ENCODE assay signal across 22 mouse cellular contexts in genomic region chr2:125481531-125482317, GRCm38 (mm10). TPM values are rescaled to one million over a fixed set of nuclear protein-coding genes. Genes with fewer than 3 reads are reported as not detected.
DNase-seq lines count a peak whose midpoint lies in the region; ATAC-seq and TF ChIP-seq lines count a peak whose summit lies in the region.
"Had no signal": no experiment of that assay in that cellular context is flagged by ENCODE, and none has a peak within 500 bp of the region (broad histone marks: within the 10 kb centered on the region; RNA-seq: fewer than 3 reads in every experiment).

No protein-coding gene starts in this region.

- peak; percentile 73 for DNase-seq in heart, adult 11 months
- DNase-seq in heart, adult 18-20 months, result no peak
- DNase-seq in kidney, postnatal 10 days, result peak; percentile 5
- DNase-seq in kidney, adult 2 months, result no peak
- peak; percentile 30 for DNase-seq in lung, postnatal 0 days (ENCODE audit: low spot score)
- no peak for DNase-seq in lung, postnatal 14 days
- DNase-seq in stomach, postnatal 0 days (ENCODE audit: low spot score), result no peak
- DNase-seq: adrenal gland, postnatal 14 days; cerebellum, adult 18-20 months; cerebellum, adult 9-11 months; cerebellum, postnatal 36 days; gastrocnemius, postnatal 14 days; heart, postnatal 4 days had no signal

- no peaks in the 10 kb centered on the region for H3K9me3 ChIP-seq in lung, postnatal 0 days (ENCODE audit: low read length)
- H3K9me3 ChIP-seq in stomach, postnatal 0 days (ENCODE audit: control insufficient read depth, low read length), result no peaks in the 10 kb centered on the region
- H3K9me3 ChIP-seq: embryonic facial prominence, embryonic 10.5 days; forebrain, embryonic 15.5 days; heart, embryonic 13.5 days; hindbrain, embryonic 12.5 days; intestine, embryonic 15.5 days had no signal

- H3K36me3 ChIP-seq in kidney, adult 2 months (ENCODE audit: control insufficient read depth, insufficient read depth, low read length), result no peaks in the 10 kb centered on the region
- H3K36me3 ChIP-seq in lung, postnatal 0 days (ENCODE audit: insufficient read depth, low read length), result no peaks in the 10 kb centered on the region
- no peaks in the 10 kb centered on the region for H3K36me3 ChIP-seq in stomach, postnatal 0 days (ENCODE audit: control insufficient read depth, insufficient read depth, low read length)
- H3K36me3 ChIP-seq: embryonic facial prominence, embryonic 10.5 days; forebrain, embryonic 15.5 days; hindbrain, embryonic 12.5 days; intestine, embryonic 15.5 days had no signal

- ATAC-seq in lung, postnatal 0 days, result no peak
- ATAC-seq in stomach, postnatal 0 days (ENCODE audit: low FRiP score, low TSS enrichment), result no peak
- ATAC-seq in erythroblast, adult 5-6 weeks (replicated peaks; ENCODE audit: low FRiP score, poor library complexity, severe bottlenecking), result no peak
- ATAC-seq: activated CD4-positive, CD25-positive, alpha-beta regulatory T cell, adult 4 months; forebrain, embryonic 15.5 days; hindbrain, postnatal 0 days; intestine, embryonic 15.5 days; Patski had no signal

- TF ChIP-seq CTCF in kidney, adult 2 months (conservative IDR thresholded peaks at IDR 0.05; ENCODE audit: insufficient read depth, insufficient read length, low read depth, low read length), result no peak
- TF ChIP-seq CTCF in lung, postnatal 0 days (IDR thresholded peaks at IDR 0.05), result no peak
- TF ChIP-seq CTCF in stomach, postnatal 0 days (IDR thresholded peaks at IDR 0.05; ENCODE audit: low read depth), result no peak

- TF ChIP-seq EP300 in lung, postnatal 0 days (IDR thresholded peaks at IDR 0.05), result no peak
- TF ChIP-seq EP300 in stomach, postnatal 0 days (optimal IDR thresholded peaks at IDR 0.05), result no peak

- no peak overlapping the region for H3K4me3 ChIP-seq in kidney, adult 2 months (ENCODE audit: insufficient read depth, low read depth, low read length)
- no peak overlapping the region for H3K4me3 ChIP-seq in lung, postnatal 0 days (ENCODE audit: low read depth, low read length)
- no peak overlapping the region for H3K4me3 ChIP-seq in stomach, postnatal 0 days (ENCODE audit: low read depth, low read length)
- H3K4me3 ChIP-seq: embryonic facial prominence, embryonic 10.5 days; forebrain, embryonic 15.5 days; heart, embryonic 13.5 days; hindbrain, embryonic 12.5 days; intestine, embryonic 15.5 days had no signal

- no peaks in the 10 kb centered on the region; the same call in 1 of the 2 replicates for H3K4me1 ChIP-seq in kidney, adult 2 months (ENCODE audit: control insufficient read depth, insufficient read depth, low read length)
- peaks cover 3% of the 10 kb centered on the region; the same call in 1 of the 2 replicates for H3K4me1 ChIP-seq in lung, postnatal 0 days (ENCODE audit: insufficient read depth, low read depth, low read length)
- H3K4me1 ChIP-seq in stomach, postnatal 0 days (replicated peaks; ENCODE audit: control insufficient read depth, insufficient read depth), result no peaks in the 10 kb centered on the region
- H3K4me1 ChIP-seq: forebrain, embryonic 15.5 days; hindbrain, embryonic 12.5 days had no signal

- H3K4me2 ChIP-seq in lung, postnatal 0 days (replicated peaks; ENCODE audit: low read depth, low read length), result no peak overlapping the region
- H3K4me2 ChIP-seq in stomach, postnatal 0 days (replicated peaks; ENCODE audit: low read depth), result no peak overlapping the region
- H3K4me2 ChIP-seq: forebrain, embryonic 15.5 days; heart, embryonic 13.5 days; hindbrain, embryonic 12.5 days; intestine, embryonic 15.5 days had no signal

- 87% methylated on average over 9 of the region's 9 CpGs for WGBS in kidney, adult 2 months
- 82% methylated on average over 9 of the region's 9 CpGs for WGBS in lung, postnatal 0 days
- WGBS in stomach, postnatal 0 days, result 87% methylated on average over 9 of the region's 9 CpGs

- TF ChIP-seq POLR2A in kidney, adult 2 months (IDR thresholded peaks at IDR 0.05; ENCODE audit: low read depth, low read length), result no peak

- no peaks in the 10 kb centered on the region; the same call in 1 of the 2 replicates for H3K27me3 ChIP-seq in kidney, adult 2 months (replicated peaks; ENCODE audit: control insufficient read depth, insufficient read depth, low read length)
- H3K27me3 ChIP-seq in lung, postnatal 0 days (replicated peaks; ENCODE audit: insufficient read depth, low read length), result no peaks in the 10 kb centered on the region
- no peaks in the 10 kb centered on the region for H3K27me3 ChIP-seq in stomach, postnatal 0 days (ENCODE audit: control insufficient read depth, insufficient read depth, low read length)
- H3K27me3 ChIP-seq: forebrain, embryonic 15.5 days; heart, embryonic 13.5 days; hindbrain, embryonic 12.5 days; intestine, embryonic 15.5 days; Patski had no signal

- H3K9ac ChIP-seq in lung, postnatal 0 days (replicated peaks; ENCODE audit: low read depth), result no peak overlapping the region
- no peak overlapping the region for H3K9ac ChIP-seq in stomach, postnatal 0 days (ENCODE audit: low read length)
- H3K9ac ChIP-seq: forebrain, embryonic 15.5 days; heart, embryonic 13.5 days; hindbrain, embryonic 12.5 days; intestine, embryonic 15.5 days had no signal

- H3K27ac ChIP-seq in kidney, adult 2 months (ENCODE audit: insufficient read depth, low read depth, low read length), result no peak overlapping the region
- peak overlapping the region; percentile 7 for H3K27ac ChIP-seq in lung, postnatal 0 days (ENCODE audit: low read length)
- H3K27ac ChIP-seq in stomach, postnatal 0 days (replicated peaks), result no peak overlapping the region
- H3K27ac ChIP-seq: embryonic facial prominence, embryonic 10.5 days; forebrain, embryonic 15.5 days; heart, embryonic 13.5 days; hindbrain, embryonic 12.5 days; hindbrain, postnatal 0 days; intestine, embryonic 15.5 days had no signal

RNA-seq across cellular contexts. Expression of gene Gm9913, which starts 23.2 kb away (rescaled TPM):
- total RNA-seq in heart, adult 18-20 months (2021), result under 1 TPM; 0.30 to 0.41 TPM
- 0.05 and 0.06 TPM in 2 replicates for polyA plus RNA-seq in kidney, adult 2 months (2012; rRNA removed)
- 0.33 and 0.68 TPM in 2 replicates for polyA plus RNA-seq in lung, postnatal 0 days (2015; fragmentation: Nextera tagmentation; extraction: Ambion mirVana)
- polyA plus RNA-seq in stomach, postnatal 0 days (2015; fragmentation: Nextera tagmentation; extraction: Ambion mirVana), result 0.31 and 0.33 TPM in 2 replicates
- total RNA-seq in erythroblast, adult 5-6 weeks (2015; ENCODE audit: low replicate concordance), result not detected in 2 replicates
- not detected in 2 replicates for total RNA-seq in erythroblast, adult 5-6 weeks (2017; ENCODE audit: low replicate concordance)
- total RNA-seq: hindbrain, postnatal 0 days had no signal
- polyA plus RNA-seq: activated CD4-positive, CD25-positive, alpha-beta regulatory T cell, adult 4 months had no signal

RNA-seq across cellular contexts. Expression of gene Fbn1, which starts 26.1 kb away (rescaled TPM):
- 10 to 100 TPM; 28.6 to 33.5 TPM for total RNA-seq in heart, adult 18-20 months (2021)
- 6.5 and 6.7 TPM in 2 replicates for polyA plus RNA-seq in kidney, adult 2 months (2012; rRNA removed)
- 23.6 and 25.7 TPM in 2 replicates for polyA plus RNA-seq in lung, postnatal 0 days (2015; fragmentation: Nextera tagmentation; extraction: Ambion mirVana)
- polyA plus RNA-seq in stomach, postnatal 0 days (2015; fragmentation: Nextera tagmentation; extraction: Ambion mirVana), result 15.3 and 17.2 TPM in 2 replicates
- total RNA-seq in erythroblast, adult 5-6 weeks (2015; ENCODE audit: low replicate concordance), result 0.42 TPM in 1 of 2 replicates, not detected in the other
- total RNA-seq in erythroblast, adult 5-6 weeks (2017; ENCODE audit: low replicate concordance), result 0.70 TPM in 1 of 2 replicates, not detected in the other
- polyA plus RNA-seq: activated CD4-positive, CD25-positive, alpha-beta regulatory T cell, adult 4 months had no signal

Comparison
In these comparisons a context has a peak if more than half of its experiments do, and no peak if none do; other contexts are left out.
1. DNase-seq: peak in heart, adult 11 months (single experiment), kidney, postnatal 10 days (single experiment) and lung, postnatal 0 days (single experiment); none in heart, adult 18-20 months (0 of 2), kidney, adult 2 months (single experiment), lung, postnatal 14 days (single experiment) and stomach, postnatal 0 days (single experiment).